Mouse (Mus musculus): ENCODE measurements around the gene Mdfi.
"Not testable (repeated sequence)": the region's sequence is repeated elsewhere in the genome, so short reads cannot be mapped to it uniquely, and the experiment has no call there.

Mdfi gene

DNA sequence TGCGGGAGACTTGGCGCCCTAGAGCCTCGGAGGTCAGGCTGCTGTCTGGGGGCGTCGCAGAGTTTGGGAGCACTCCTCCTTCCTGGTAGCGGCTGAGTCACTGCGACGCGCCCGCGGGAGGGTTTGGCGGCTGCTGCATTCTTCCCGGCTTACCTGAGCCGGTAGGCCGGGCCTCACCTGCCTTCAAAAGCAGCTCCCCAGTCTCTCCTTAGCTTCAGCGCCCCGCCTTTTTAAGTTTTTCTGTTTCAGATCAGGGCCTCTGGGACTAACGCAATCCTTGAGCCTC, at the start of gene Mdfi:
Mdfi (minus strand) TSS at position 210 of the 286 bp plus-strand sequence.
- in situ Hi-C loops (cut with MboI, MseI) = no loop called here

DNA sequence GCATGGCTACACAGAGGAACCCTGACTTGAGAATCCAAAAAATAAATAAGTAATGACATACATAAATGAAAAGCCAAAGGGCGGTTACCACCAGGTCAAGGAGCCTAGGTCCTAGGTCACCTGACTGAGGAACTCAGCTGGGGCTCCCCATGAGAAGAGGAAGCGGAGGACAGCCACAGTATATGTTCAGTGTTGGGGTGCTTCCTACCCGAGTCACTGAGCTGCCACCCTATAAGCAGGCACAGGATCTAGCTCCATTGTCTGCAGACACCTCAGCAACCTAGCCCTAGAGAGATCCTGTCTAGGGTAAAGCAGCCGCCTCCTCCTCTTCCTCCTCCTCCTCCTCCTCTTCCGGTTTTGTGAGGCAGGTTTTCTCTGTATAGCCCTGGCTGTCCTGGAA, 48.6 kb upstream of the Mdfi start:
- in situ Hi-C loops (cut with MboI, MseI) = no loop called here

DNA sequence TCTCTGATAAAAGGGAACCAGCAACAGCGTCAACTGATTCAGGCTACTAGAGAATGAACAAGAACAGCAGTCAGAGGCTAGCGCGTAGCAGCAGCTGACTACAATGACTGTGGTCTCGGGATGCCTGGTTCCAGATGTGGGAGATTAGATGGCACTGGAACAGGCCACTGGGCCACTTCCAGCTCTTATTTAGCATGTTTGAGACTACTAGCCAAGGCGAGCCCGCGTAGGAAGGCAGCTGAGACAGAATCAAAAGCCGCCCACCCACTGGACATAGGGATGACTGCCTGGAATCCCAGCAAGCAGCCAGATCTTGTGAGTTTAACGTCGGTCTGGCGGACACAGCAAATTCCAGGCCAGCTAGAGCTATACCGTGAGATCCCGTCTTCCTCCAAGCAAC, 46.8 kb upstream of the Mdfi start:
- in situ Hi-C loops (cut with MboI, MseI) = no loop called here

DNA sequence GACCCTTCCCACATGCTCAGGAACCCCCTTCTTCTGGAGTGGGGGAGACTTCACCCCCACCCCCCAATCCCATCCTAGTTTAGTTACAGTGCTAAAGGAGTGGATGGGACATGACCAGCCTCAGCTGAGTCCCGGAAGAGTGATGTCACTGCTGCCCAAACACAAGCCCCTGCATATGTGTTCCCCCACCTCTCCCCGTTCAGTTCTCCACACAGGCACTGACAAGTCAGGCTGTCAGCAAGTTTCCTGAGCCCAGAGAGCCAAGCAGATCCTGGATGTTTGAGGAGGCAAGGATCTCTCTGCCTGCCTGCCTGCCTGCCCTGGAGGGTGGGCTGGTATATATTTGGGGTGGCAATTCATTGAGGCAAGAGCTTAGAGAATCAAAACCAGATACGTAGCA, 44.7 kb upstream of the Mdfi start:
- in situ Hi-C loops (cut with MboI, MseI) = no loop called here

DNA sequence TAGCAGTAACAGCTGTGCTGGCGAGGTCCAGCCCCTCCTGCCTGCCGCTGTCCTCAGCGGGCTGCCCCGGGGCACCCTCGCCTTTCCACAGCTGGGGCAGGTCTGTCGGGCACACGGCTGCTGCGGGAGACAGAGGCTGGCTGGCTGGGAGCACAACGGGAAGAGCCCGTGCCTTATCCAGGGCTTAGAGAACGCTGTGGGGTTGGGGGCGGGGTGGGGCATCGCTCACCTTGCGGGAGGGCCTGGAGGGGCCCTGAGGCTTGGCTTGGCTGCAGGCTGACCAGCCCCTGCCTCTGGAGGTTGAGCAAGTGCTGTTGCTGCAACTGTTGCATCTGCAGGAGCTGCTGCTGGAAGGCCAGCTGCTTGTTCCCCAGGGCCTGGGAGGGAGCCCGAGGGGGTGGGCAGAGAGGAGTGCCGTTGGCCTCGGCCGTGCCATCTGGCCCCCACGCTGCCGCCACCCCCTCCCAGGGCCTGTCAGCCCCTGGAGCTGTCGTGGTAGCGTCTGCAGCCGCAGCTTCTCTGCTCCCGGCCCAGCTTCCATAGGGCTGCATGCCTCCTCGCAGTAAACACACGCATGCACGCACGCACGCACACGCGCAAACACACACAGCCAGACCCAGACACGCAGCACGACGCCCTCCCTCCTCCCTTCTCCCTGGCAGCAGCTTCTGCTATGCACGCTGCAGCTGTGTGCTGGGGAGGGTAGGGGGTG, 44.0 kb upstream of the Mdfi start:
- in situ Hi-C loops (cut with MboI, MseI) = no loop called here

DNA sequence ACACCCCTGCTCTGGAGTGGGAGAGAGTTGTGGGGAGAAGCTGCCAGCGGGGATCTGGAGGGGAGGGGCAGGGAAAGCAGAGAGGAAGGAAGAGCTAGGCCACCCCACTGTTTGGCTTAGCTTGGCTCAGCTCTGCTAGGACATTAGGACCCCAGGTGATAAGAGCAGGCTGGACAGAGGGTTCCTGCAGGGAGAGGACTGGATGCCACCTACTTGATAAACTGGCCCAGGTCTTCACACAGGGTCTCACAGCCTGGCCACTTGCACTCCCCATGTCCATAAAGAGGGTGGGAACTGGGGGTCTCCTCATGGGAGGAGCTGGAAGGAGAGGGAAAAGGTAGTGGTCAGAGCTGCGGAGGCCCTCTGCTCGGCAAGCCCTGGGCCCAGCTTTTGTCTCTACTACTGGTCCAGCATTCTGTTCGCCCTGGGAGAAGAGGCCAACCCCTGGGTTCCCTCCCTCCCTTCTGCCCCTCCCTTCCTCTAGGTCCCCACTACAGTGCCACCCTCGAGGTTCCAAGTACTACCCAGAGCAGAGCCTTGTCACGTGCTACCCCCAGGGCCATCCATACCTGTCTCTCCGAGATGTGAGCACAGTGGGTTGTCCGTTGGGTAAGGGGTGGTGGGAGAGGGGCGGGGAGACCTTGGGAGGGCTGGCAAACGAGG, 43.4 kb upstream of the Mdfi start:
- in situ Hi-C loops (cut with MboI, MseI) = no loop called here

DNA sequence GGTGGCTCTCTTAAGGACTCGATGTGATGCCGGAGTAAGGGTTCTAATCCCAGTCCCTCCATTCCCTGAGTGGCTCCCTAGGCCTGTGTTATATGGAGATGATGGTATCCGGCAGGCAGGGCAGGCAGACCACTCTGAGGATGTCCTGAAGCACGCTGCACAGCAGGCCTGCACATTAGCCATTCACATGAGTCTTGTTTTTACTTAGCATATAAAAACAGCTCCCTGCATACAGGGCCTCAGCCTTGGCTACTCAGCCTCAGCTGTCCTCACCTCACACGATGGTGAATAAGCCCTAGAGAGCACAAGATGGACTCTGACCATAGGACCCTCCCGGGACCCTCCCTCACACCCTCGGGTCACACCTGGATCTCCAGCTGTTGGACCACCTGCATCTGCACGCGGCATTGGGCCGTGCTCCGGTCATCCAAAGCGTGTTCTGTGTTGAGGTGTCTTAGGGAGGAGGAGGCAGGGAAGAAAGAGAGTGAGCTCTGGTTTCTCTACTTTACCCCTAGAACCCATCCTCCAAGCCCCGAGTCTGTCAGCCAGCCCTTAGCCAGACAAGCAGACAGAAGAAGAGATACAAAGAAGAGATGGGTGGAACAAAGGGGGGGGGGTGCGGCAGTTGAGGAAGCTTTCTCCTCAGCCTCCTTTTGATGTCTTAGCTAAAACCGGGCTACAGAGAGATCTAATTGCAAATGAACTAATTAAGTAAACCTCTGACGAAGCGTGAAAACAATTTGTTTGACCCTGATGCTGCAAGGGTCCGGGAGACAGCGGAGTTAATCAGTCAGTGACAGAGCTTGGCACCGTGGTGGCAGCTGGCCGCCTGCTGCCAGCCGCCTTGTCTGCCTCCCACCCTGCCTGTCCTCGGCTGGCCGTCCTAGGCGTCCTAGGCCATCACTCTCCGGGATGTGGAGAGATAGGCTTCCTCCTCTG, 42.6 kb upstream of the Mdfi start:
- in situ Hi-C loops (cut with MboI, MseI) = no loop called here

DNA sequence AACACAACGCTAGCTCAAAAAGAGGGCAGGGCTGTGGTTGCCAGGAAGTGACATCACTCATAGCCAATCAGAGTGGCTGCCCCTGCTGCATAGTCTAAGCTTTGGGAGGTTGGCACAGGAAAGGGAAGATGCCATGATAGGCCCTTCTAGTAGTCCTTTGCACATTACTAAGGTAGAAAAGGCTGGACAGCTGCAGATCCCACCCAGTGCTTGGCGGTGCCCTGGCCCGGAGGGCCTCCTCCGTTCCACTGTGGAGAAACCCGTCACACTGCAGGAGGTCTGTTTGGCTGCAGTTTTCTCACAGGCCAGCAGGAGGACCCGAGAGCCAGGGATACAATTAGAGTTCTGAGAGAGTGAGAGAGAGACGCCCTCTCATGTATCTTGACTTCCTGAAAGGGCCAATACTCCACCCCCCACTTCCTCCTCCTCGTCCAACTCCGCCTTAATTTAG, 38.9 kb upstream of the Mdfi start:
- in situ Hi-C loops (cut with MboI, MseI) = no loop called here

DNA sequence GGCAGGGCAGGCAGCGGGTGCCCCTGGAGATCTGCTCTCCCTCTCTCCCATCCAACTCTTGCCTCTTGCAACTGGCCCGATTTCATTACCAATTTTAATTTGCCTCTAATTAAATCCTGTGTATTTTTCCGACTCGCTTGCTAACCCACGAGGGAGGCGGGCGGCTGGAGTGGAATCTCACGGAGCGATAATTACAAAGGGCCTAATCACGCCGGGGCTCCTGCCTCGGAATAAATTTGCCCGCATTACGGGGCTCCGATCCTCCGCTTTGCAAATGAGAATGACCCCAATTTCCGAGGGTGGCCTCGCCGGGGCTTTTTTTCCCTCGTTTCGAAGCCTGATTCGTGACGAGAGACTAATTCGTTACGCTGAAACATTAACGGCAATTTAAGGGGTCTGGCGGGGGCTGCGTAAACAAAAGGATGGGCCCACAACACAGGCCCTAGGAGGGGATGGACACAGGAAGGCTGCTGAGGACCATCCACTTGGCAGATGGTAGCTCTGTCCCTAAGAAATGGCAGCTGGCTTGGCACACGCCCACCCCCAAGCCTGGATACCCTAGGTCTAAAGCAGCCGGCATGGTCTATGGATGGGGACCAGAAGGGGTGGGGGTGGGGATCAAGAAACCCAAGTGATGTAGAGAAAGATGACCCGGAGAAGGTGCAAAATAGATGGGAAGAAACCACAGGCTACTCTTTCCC, 38.0 kb upstream of the Mdfi start:
- in situ Hi-C loops (cut with MboI, MseI) = no loop called here

DNA sequence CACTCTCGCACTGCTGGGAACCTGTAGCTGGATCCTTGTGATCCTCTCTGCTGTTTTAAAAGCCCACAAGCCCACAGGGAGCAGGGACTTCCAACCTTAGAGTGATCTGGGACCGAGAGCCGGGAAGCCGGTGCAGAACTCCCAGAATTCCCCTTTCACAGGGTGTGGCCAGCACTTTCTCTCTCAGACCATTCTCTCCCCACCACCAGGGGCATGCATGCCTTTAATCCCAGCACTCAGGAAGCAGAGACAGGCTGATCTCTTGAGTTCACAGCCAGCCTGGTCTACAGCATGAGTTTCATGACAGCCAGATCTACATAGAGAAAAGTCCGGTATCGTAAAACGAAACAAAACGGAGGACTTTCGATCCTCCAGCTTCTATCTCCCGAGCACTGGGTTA, 35.4 kb upstream of the Mdfi start:
- in situ Hi-C loops (cut with MboI, MseI) = loop anchor here (10.0 kb wide), 1 partner anchor 75 kb away; no protein-coding TSS in a partner anchor

DNA sequence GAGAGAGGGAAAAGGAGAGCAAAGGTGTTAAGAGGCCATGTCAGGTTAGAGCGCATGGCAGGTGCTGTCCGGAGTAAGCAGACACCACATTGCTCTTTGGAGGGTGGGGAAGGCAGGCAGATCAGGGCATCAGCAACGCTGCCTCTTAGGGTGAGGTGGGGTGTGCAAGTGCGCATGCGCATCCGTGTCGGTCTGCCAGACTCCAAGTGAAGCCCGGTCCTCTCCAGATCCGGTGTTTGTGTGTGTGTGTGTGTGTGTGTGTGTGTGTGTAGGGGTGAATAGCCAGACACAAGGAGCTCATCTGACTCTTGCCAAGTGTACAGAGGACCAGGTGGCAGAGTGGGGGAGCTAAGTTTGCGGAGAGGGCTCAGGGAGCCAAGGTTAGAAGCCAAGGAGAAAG, 31.5 kb upstream of the Mdfi start:
- in situ Hi-C loops (cut with MboI, MseI) = loop anchor here (10.0 kb wide), 1 partner anchor 71 kb away; no protein-coding TSS in a partner anchor

DNA sequence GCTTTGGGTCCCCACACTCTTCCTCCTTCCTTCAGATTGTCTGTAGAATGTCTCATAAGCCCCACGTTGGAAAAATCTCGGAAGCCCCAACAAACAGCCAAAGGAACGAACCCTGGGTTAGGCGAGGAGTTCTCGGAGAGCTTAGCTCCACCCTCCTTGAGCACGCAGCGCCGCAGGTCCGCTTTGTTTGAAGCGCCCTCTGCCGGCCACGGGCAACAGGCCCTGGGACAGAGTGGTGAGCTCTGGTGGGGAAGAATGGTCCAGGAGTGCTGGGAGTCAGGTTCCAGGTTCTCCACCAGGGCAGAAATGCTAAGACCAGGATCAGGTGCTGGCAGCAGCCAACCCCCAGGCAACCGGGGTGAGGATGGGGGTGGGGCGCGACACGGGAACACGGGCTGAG, 30.0 kb upstream of the Mdfi start:
- in situ Hi-C loops (cut with MboI, MseI) = loop anchor here (10.0 kb wide), 1 partner anchor 70 kb away; no protein-coding TSS in a partner anchor

DNA sequence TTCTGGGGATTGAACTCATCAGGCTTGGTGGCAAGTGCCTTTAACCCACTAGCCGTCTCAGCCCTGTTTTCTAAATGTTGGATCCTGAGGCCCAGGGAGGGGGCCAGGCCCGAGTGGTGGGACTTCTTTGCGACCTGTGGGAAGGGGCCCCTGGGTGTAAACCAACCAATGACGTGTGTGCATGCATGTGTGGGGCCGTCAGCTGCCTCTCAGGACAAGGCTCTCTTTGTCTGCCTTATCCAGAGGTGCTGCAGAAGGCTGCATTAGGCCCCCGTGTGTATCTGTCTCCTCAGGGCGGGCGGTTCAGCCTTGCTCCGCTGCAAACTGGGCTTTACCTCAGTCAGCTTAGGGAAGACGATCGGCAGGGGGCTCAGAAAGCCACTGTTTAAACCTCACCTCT, 28.9 kb upstream of the Mdfi start:
- in situ Hi-C loops (cut with MboI, MseI) = loop anchor here (10.0 kb wide), 1 partner anchor 69 kb away; no protein-coding TSS in a partner anchor

DNA sequence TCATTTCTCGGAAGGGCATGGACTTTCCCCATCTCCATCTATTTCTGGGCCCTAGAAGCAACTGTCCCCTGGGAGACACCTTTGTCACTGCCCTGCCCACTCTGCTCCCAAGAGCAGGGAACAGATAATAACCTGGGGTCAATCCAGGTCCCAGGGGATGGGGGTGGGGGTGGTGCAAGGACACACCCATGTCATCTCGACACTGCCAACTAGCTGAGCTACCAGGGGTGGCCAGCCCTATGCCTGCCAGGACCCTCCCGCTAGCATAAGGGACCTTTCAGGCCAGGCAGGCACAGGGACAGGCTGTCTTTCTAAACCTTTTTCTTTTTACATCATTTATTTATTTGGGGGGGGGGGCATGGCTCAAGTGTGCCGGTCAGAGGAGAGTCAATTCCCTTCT, 28.5 kb upstream of the Mdfi start:
- in situ Hi-C loops (cut with MboI, MseI) = loop anchor here (10.0 kb wide), 1 partner anchor 68 kb away; no protein-coding TSS in a partner anchor

DNA sequence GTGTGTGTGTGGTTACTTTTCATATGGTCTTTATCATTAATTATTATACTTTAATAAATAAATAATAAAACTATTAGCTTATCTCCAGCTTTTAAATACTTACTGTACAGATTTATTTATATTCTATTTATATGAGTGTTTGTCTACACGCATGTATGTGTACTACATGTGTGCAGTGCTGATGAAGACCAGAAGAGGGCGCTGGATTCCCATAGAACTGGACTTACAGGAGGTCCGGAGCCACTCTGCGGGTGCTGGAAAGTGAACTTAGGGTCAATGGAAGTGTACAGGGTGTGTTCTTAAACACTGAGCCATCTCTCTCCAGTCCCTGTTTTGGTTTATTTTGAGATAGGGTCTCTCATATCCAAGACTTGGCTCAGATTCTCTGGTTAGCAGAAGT, 21.1 kb upstream of the Mdfi start:
- in situ Hi-C loops (cut with MboI, MseI) = no loop called here

DNA sequence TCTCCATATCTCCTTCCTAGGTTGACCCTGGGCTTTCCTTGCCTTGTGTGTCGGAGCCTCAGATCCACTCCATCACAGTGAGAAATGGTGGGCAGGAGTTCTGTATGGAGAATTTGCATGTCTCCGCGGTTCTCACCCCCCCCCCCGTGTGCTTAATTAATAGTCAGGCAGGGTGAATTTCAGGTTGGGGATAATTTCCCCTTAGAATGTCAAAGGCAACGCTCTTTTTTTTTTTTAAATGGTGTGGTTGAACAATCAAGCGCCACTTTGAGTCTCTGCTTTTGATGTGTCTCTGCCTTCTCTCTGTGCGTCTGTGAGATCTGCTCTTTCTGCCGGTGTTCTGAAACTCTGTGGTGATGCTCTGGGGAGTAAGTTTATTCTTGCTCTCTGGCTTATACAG, 20.4 kb upstream of the Mdfi start:
- in situ Hi-C loops (cut with MboI, MseI) = no loop called here

DNA sequence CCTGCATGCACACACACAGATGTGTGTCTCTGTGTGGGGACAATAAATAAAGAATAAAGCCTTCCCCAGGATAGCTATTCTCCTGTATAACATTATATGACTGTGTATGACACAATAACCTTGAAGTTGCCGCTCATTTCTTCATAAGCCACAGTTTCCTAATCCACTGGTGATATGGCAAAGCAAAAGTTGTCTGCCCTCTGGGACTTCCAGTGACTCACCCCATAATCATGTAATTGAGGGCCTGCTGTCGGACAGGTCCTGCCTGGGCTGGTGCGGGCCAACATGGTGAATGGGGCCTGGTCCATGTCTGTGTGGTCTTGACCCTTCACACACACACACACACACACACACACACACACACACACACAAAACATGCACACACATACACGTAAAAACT, 19.3 kb upstream of the Mdfi start:
- in situ Hi-C loops (cut with MboI, MseI) = no loop called here

DNA sequence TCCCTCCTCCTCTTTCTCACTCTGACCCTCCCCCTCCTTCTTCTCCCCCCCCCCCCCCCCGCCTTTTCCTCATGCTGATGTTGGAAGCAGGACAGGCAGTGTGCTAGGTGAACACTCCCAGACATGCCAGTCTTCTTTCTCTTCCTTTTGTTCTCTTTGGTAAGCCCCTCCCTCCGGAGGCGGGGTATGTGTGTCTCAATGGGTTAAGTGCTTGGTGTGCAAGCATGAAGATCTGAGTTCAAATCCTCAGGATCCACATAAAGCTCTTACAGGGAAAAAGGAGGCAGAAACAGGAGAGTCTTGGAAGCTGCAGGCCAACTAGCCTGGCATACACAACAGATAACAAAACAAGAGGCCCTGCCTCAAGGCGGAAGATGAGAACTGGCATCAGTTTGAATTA, 18.8 kb upstream of the Mdfi start:
- in situ Hi-C loops (cut with MboI, MseI) = no loop called here

DNA sequence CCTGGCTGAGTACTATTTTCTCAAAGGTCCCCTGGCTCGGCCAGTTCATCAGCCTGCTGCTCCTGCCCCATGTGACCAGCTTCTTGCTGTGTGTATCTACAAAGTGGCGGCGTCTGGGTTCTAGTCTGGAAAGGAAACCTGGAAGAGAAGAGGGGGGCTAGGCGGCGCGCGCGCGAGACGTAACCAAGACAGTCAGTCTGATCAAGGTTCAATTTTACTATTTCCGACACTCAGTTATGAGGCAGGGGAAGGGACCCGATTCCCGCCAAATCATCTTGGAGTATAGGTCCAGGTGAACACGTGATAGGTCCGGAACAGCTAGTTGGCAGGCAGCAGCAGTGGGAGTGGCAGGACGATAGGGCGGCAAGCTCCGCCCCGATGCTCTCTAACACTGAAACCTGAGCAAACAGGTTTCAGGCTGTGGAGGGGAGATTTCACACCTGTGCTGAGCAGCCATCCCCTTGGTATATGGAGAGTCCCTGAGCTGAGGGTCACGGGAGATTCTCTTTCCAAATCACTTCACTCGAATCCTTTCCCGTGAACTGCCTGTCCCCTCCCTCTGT, 17.4 kb upstream of the Mdfi start:
- in situ Hi-C loops (cut with MboI, MseI) = not testable (repeated sequence)

DNA sequence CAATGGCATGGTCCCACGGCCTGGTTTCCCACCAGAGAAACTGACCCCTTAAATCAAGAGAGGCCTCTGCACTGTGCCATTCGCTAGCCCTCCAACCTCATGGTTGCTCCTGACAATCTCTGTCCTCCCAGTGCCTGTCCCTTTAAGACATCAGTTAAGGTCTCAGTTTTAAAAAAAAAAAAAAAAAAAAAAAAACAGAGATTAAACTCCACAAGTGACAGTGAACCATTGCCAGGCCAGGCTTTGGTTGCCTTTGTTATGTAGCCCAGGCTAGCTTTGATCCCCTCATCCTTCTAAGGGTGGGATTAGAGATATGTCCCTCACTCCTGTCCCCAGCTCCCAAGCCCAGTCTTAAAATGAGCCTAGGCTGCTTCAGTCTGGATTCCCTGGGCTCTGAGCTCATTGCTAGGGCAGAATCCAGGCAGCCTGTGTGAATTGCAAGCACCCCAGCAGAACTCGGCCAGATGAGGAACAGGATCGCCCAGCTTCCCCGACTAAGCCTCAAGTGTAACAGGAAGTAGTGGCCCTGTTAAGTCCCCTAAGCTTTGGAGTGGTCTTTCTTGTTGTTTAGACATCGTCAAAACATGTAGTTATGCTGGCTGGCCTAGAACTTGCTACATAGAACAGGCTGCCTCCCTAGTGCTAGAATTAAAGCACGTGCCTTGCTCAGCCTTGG, 16.3 kb upstream of the Mdfi start:
- in situ Hi-C loops (cut with MboI, MseI) = no loop called here

DNA sequence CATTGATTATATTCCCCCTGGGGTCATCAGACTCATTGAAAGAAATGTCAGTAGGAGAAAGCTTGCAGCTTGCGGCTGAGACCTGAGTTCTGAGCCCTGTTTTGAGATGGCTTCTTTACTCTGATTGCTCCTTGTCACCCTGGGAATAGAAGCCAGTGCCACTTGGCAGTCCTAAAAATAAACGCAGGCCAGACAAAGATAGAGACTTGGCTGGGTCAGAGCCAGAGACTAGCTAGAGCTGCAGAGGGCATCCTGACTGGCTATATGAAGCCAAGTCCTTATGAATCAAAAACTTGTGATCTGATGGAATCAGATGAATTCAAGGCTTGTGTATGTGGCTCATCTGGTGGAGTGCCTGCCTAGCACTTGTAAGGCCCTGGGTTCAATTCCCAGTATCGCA, 15.5 kb upstream of the Mdfi start:
- in situ Hi-C loops (cut with MboI, MseI) = no loop called here
